9 mouse cellular contexts compared by ENCODE assay signal in the genomic region with DNA sequence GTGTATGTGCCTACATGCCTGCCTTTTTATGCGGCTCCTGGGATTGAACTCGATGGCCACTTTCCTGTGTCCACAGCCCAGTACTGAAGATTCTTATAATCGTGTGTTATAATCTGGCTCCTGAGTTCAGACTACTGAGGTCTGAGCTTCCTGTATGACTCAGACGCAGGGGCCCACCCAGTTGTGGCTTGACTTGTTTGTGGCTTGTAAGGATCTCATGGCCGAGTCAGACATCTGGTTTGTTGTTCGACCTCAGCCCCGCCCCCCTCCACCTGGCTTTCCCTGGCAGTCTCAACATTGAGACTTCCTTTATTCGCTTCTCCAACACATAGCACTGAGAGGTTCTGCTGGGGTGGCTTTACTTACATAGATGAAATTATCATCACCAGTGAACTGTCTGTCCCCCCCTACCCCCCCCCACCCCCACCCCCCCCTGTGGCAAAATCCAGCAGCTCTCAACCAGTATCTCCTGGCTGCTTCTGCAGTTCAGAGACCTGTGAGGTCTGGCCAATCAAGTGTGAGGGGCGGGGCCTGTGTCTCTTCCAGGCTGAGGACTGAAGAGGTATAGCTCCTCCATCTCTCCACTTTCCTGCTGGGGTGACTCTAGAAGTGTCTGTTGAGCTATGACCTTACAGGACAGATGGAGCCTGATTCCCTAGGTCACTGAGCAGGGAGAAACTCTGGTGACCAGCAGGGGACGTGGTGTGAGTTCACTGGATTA. TPM values are rescaled to one million over a fixed set of nuclear protein-coding genes. Genes with fewer than 3 reads are reported as not detected.
DNase-seq lines count a peak whose midpoint lies in the region; ATAC-seq and TF ChIP-seq lines count a peak whose summit lies in the region.
"Had no signal": no experiment of that assay in that cellular context is flagged by ENCODE, and none has a peak within 500 bp of the region (broad histone marks: within the 10 kb centered on the region; RNA-seq: fewer than 3 reads in every experiment).

No protein-coding gene starts in this region.

- TF ChIP-seq EP300 in stomach, postnatal 0 days (optimal IDR thresholded peaks at IDR 0.05), result no peak

- H3K27me3 ChIP-seq in heart, embryonic 10.5 days (ENCODE audit: insufficient read depth, poor library complexity, severe bottlenecking), result 0 out of 2 replicates have a peak, but pooled peaks cover 6% of the 10 kb centered on the region
- no peaks in the 10 kb centered on the region for H3K27me3 ChIP-seq in limb, embryonic 10.5 days (ENCODE audit: low read depth, poor library complexity, severe bottlenecking)
- H3K27me3 ChIP-seq in stomach, postnatal 0 days (ENCODE audit: control insufficient read depth, insufficient read depth, low read length), result no peaks in the 10 kb centered on the region
- H3K27me3 ChIP-seq: hindbrain, embryonic 12.5 days had no signal

- H3K4me2 ChIP-seq in stomach, postnatal 0 days (replicated peaks; ENCODE audit: low read depth), result no peak overlapping the region
- H3K4me2 ChIP-seq: hindbrain, embryonic 12.5 days had no signal

- no peak overlapping the region for H3K9ac ChIP-seq in stomach, postnatal 0 days (ENCODE audit: low read length)
- H3K9ac ChIP-seq: hindbrain, embryonic 12.5 days had no signal

- TF ChIP-seq CTCF in stomach, postnatal 0 days (IDR thresholded peaks at IDR 0.05; ENCODE audit: low read depth), result no peak

- ATAC-seq in stomach, postnatal 0 days (ENCODE audit: low FRiP score, low TSS enrichment), result peak; percentile 84

- H3K9me3 ChIP-seq in heart, embryonic 10.5 days, result no peaks in the 10 kb centered on the region
- H3K9me3 ChIP-seq in limb, embryonic 10.5 days (replicated peaks), result no peaks in the 10 kb centered on the region
- H3K9me3 ChIP-seq in stomach, postnatal 0 days (ENCODE audit: control insufficient read depth, low read length), result no peaks in the 10 kb centered on the region
- H3K9me3 ChIP-seq: hindbrain, embryonic 12.5 days had no signal

- H3K4me3 ChIP-seq in heart, embryonic 10.5 days, result no peak overlapping the region
- no peak overlapping the region for H3K4me3 ChIP-seq in limb, embryonic 10.5 days
- H3K4me3 ChIP-seq in stomach, postnatal 0 days (ENCODE audit: low read depth, low read length), result no peak overlapping the region
- H3K4me3 ChIP-seq: hindbrain, embryonic 12.5 days had no signal

- 67% methylated on average over 10 of the region's 10 CpGs for WGBS in heart, embryonic 10.5 days
- WGBS in limb, embryonic 10.5 days, result 69% methylated on average over 10 of the region's 10 CpGs
- WGBS in stomach, postnatal 0 days, result 59% methylated on average over 10 of the region's 10 CpGs

- H3K4me1 ChIP-seq in heart, embryonic 10.5 days, result 0 out of 2 replicates have a peak, but pooled peaks cover 2% of the 10 kb centered on the region
- peaks cover 14% of the 10 kb centered on the region for H3K4me1 ChIP-seq in limb, embryonic 10.5 days
- no peaks in the 10 kb centered on the region; the same call in 1 of the 2 replicates for H3K4me1 ChIP-seq in stomach, postnatal 0 days (replicated peaks; ENCODE audit: control insufficient read depth, insufficient read depth)

- no peak overlapping the region for H3K27ac ChIP-seq in heart, embryonic 10.5 days
- H3K27ac ChIP-seq in limb, embryonic 10.5 days, result peak overlapping the region; percentile 82
- H3K27ac ChIP-seq in stomach, postnatal 0 days (replicated peaks), result no peak overlapping the region
- H3K27ac ChIP-seq: hindbrain, embryonic 12.5 days had no signal

- H3K36me3 ChIP-seq in heart, embryonic 10.5 days, result no peaks in the 10 kb centered on the region
- H3K36me3 ChIP-seq in limb, embryonic 10.5 days, result no peaks in the 10 kb centered on the region
- H3K36me3 ChIP-seq in stomach, postnatal 0 days (ENCODE audit: control insufficient read depth, insufficient read depth, low read length), result no peaks in the 10 kb centered on the region
- H3K36me3 ChIP-seq: hindbrain, embryonic 12.5 days had no signal

- peak; percentile 59 for DNase-seq in heart, adult 8-10 months (ENCODE audit: low spot score)
- no peak for DNase-seq in heart, embryonic 10.5 days (ENCODE audit: low spot score)
- DNase-seq in c-Kit-positive CD71-negative TER-119-negative erythroid progenitor cells, embryonic 14.5 days (ENCODE audit: low read depth), result peak; percentile 75
- peak; percentile 57 for DNase-seq in limb, embryonic 10.5 days (ENCODE audit: low spot score)
- DNase-seq in stomach, postnatal 0 days (ENCODE audit: low spot score), result peak; percentile 63
- no peak for DNase-seq in retina, embryonic 14.5 days (ENCODE audit: low spot score)
- DNase-seq in kidney, postnatal 14 days, result no peak
- no peak for DNase-seq in frontal cortex, postnatal 14 days (ENCODE audit: low spot score in 2 of 2)

RNA-seq across cellular contexts. Expression of a gene that starts 38.8 kb away (rescaled TPM):
- 1 to 10 TPM; 5.1 to 6.9 (median 6.3) TPM for total RNA-seq in heart, adult 8-10 months (2022)
- 0.15 and 0.21 TPM in 2 replicates for polyA plus RNA-seq in heart, embryonic 10.5 days (2016; fragmentation: Nextera tagmentation; extraction: Ambion mirVana)
- polyA plus RNA-seq in limb, embryonic 10.5 days (2016; fragmentation: Nextera tagmentation; extraction: Ambion mirVana), result 0.31 TPM in 1 of 2 replicates, not detected in the other
- polyA plus RNA-seq in stomach, postnatal 0 days (2015; fragmentation: Nextera tagmentation; extraction: Ambion mirVana), result 0.38 and 0.42 TPM in 2 replicates

Comparison
In these comparisons a context has a peak if more than half of its experiments do, and no peak if none do; other contexts are left out.
1. DNase-seq: peak in heart, adult 8-10 months (single experiment), c-Kit-positive CD71-negative TER-119-negative erythroid progenitor cells, embryonic 14.5 days (single experiment), limb, embryonic 10.5 days (single experiment) and stomach, postnatal 0 days (single experiment); none in heart, embryonic 10.5 days (single experiment), retina, embryonic 14.5 days (single experiment), kidney, postnatal 14 days (single experiment) and frontal cortex, postnatal 14 days (0 of 2).